Mouse (Mus musculus) liver, adult 2 months (tissue): ENCODE results near the gene Prkch. TPM values are rescaled to one million over a fixed set of nuclear protein-coding genes. Genes with fewer than 3 reads are reported as not detected.
A peak's percentile ranks its signal among the peaks of the same experiment; 100 is the strongest.

Source experiments
- DNase-seq: peaks from one replicate; pipeline ENCODE4 v3.0.0-alpha.2; 2011; ENCODE audit warnings: low read depth, low spot score; ENCODE audit errors: extremely low read depth
- H3K27ac ChIP-seq: fragments of 200-500 bp; replicated peaks from 2 replicates; pipeline ENCODE4 v1.5.1; 2012; ENCODE audit warnings: low read depth, mild to moderate bottlenecking, control low read depth, inconsistent platforms, low read length; ENCODE audit not compliant: insufficient read depth
- H3K27me3 ChIP-seq: fragments of 200-500 bp; 2 replicates; pipeline ENCODE4 v1.6.1; 2012; ENCODE audit warnings: mild to moderate bottlenecking, moderate library complexity, low read length, inconsistent platforms; ENCODE audit not compliant: control insufficient read depth, insufficient read depth
- H3K36me3 ChIP-seq: fragments of 200-500 bp; 2 replicates; pipeline ENCODE4 v1.6.1; 2012; ENCODE audit warnings: low read length, inconsistent platforms; ENCODE audit not compliant: control insufficient read depth, insufficient read depth
- H3K4me1 ChIP-seq: fragments of 200-500 bp; 2 replicates; pipeline ENCODE4 v1.6.1; 2011; ENCODE audit warnings: low read length; ENCODE audit not compliant: control insufficient read depth, insufficient read depth
- H3K4me3 ChIP-seq: fragments of 200-500 bp; 2 replicates; pipeline ENCODE4 v1.5.1; 2011; ENCODE audit warnings: low read depth, mild to moderate bottlenecking, control low read depth, low read length, moderate library complexity; ENCODE audit not compliant: insufficient read depth
- H3K79me2 ChIP-seq: fragments of 200-500 bp; 2 replicates; pipeline ENCODE4 v1.6.1; 2012; ENCODE audit warnings: inconsistent platforms, mild to moderate bottlenecking, low read length, moderate library complexity; ENCODE audit not compliant: control insufficient read depth, insufficient read depth
- H3K9ac ChIP-seq: fragments of 200-500 bp; 2 replicates; pipeline ENCODE4 v1.6.1; 2012; ENCODE audit warnings: low read depth, mild to moderate bottlenecking, control low read depth, inconsistent platforms, low read length
- CTCF ChIP-seq: fragments of 200-500 bp; IDR thresholded peaks from 2 replicates; pipeline ENCODE4 v1.5.1; 2011; ENCODE audit warnings: low read depth, low read length, control low read depth
- POLR2A ChIP-seq: fragments of 200-500 bp; IDR thresholded peaks from 2 replicates; pipeline ENCODE4 v1.6.1; 2011; ENCODE audit warnings: low read length, control low read depth; ENCODE audit not compliant: insufficient read depth; ENCODE audit errors: extremely low read depth
- WGBS: fragments of 180-500 bp; shearing (Covaris S2); methylation state at CpG from one replicate; pipeline ENCODE4 v1.1.7; 2018; 5-methylcytosine and 5-hydroxymethylcytosine counted together
- polyA plus RNA-seq: library from polyadenylated mRNA; depleted of rRNA; stranded (reverse); fragments of >200 nt; gene quantifications from 2 replicates; pipeline ENCODE4 v1.2.3, GENCODE M21; 2012
- total RNA-seq: library from RNA; depleted of rRNA; stranded (reverse); fragments of >200 nt; gene quantifications from 2 replicates; pipeline ENCODE4 v1.2.3, GENCODE M21; 2014

Prkch gene
- total and polyA plus RNA-seq, 2 experiments: 1.5 to 5.3 TPM

GRCm38 (mm10) chr12:73722060-73722459 lies 137.5 kb downstream of the Prkch start:
- Histone ChIP-seq H3K27me3 (no peaks in the 10 kb centered on the region), H3K36me3 (no peaks in the 10 kb centered on the region; the same call in 1 of the 2 replicates), H3K79me2 (no peaks in the 10 kb centered on the region), H3K4me1 (no peaks in the 10 kb centered on the region), H3K9ac (no peak overlapping the region), H3K4me3 (no peak overlapping the region), H3K27ac (no peak overlapping the region)
- 86% methylated on average over 3 of the region's 3 CpGs for WGBS
- TF ChIP-seq CTCF (no peak), POLR2A (no peak)
- no peak for DNase-seq

DNA sequence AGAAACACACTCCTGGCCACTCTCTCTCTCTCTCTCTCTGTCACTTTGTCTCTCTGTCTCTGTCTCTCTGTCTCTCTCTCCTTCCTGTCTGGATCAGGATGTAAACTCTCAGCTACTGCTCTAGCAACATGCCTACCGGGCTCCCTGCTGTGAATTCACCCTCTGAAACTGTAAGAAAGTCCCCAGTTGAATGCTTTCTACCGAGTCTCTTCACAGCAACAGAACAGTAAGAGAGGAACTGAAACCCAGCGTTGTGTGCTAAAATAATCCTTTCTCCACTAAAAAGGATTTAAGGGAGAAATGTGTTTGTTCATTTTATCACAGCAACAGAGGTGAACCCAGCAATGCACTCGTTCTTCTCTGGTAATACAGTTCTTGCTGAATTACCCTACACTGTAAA lies 138.5 kb downstream of the Prkch start:
- no peaks in the 10 kb centered on the region for H3K79me2 ChIP-seq
- no peaks in the 10 kb centered on the region; the same call in 1 of the 2 replicates for H3K36me3 ChIP-seq
- no peaks in the 10 kb centered on the region for H3K4me1 ChIP-seq
- no peak for DNase-seq
- no peaks in the 10 kb centered on the region for H3K27me3 ChIP-seq
- H3K9ac ChIP-seq: no peak overlapping the region
- H3K4me3 ChIP-seq: no peak overlapping the region
- TF ChIP-seq POLR2A (no peak), CTCF (no peak)
- 84% methylated on average over 4 of the region's 4 CpGs for WGBS
- no peak overlapping the region for H3K27ac ChIP-seq

DNA sequence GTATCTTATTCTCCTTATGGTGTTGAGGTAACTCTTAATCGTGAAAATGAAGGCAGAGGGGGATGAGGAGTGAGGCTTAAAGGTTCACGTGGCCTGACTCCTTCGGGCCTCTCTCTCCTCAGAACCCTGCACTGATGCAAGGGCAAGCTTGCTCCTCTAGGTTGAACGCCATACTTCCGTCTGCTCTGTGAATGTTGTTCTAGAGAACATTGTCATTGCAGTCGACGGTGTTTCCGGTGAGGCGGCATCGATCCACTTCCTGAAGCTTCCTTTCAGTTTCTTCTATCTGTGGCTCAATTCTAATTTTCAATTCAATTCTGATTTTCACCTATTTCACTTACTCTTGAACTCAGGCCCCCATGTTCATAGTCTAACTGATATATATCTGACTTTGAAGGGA lies 139.3 kb downstream of the Prkch start:
- Histone ChIP-seq H3K4me1 (no peaks in the 10 kb centered on the region), H3K27ac (no peak overlapping the region), H3K27me3 (no peaks in the 10 kb centered on the region), H3K79me2 (no peaks in the 10 kb centered on the region), H3K36me3 (no peaks in the 10 kb centered on the region; the same call in 1 of the 2 replicates), H3K4me3 (no peak overlapping the region), H3K9ac (no peak overlapping the region)
- TF ChIP-seq CTCF: no peak
- TF ChIP-seq POLR2A: no peak
- no peak for DNase-seq
- WGBS: 93% methylated on average over 10 of the region's 10 CpGs

GRCm38 (mm10) chr12:73725825-73726604 lies 141.4 kb downstream of the Prkch start:
- H3K4me3 ChIP-seq: no peak overlapping the region
- DNase-seq: no peak
- no peaks in the 10 kb centered on the region for H3K27me3 ChIP-seq
- no peak for TF ChIP-seq CTCF
- TF ChIP-seq POLR2A: no peak
- H3K9ac ChIP-seq: no peak overlapping the region
- no peaks in the 10 kb centered on the region; the same call in 1 of the 2 replicates for H3K36me3 ChIP-seq
- 92% methylated on average over 9 of the region's 9 CpGs for WGBS
- H3K79me2 ChIP-seq: no peaks in the 10 kb centered on the region
- H3K27ac ChIP-seq: no peak overlapping the region
- no peaks in the 10 kb centered on the region for H3K4me1 ChIP-seq

- H3K27ac ChIP-seq: no peak overlapping the region
- no peak overlapping the region for H3K4me3 ChIP-seq
- no peak overlapping the region for H3K9ac ChIP-seq
- WGBS: 60% methylated on average over 1 of the region's 1 CpGs
- H3K36me3 ChIP-seq: no peaks in the 10 kb centered on the region; the same call in 1 of the 2 replicates
- H3K27me3 ChIP-seq: no peaks in the 10 kb centered on the region
- H3K4me1 ChIP-seq: no peaks in the 10 kb centered on the region
- DNase-seq: peak; percentile 43
- TF ChIP-seq CTCF (no peak), POLR2A (no peak)
- H3K79me2 ChIP-seq: no peaks in the 10 kb centered on the region
These were observed 142.4 kb downstream of the Prkch start for GRCm38 (mm10) chr12:73727046-73727445.

GRCm38 (mm10) chr12:73730603-73731002 lies 146.0 kb downstream of the Prkch start:
- peak; percentile 14 for DNase-seq
- WGBS: 71% methylated on average over 4 of the region's 4 CpGs
- TF ChIP-seq CTCF (no peak), POLR2A (no peak)
- Histone ChIP-seq H3K9ac (no peak overlapping the region), H3K4me1 (no peaks in the 10 kb centered on the region), H3K79me2 (no peaks in the 10 kb centered on the region), H3K27me3 (no peaks in the 10 kb centered on the region), H3K4me3 (no peak overlapping the region), H3K36me3 (no peaks in the 10 kb centered on the region), H3K27ac (no peak overlapping the region)
